Mouse (Mus musculus) spleen, adult 2 months (tissue): ENCODE results near the gene Celsr2. TPM values are rescaled to one million over a fixed set of nuclear protein-coding genes. Genes with fewer than 3 reads are reported as not detected.

Source experiments
- DNase-seq, 2 experiments: peaks; one replicate each; pipeline versions ENCODE4 v3.0.0 to v3.0.0-alpha.2; 2012 to 2021; ENCODE audit warnings: low spot score in 2 of 2, low read depth in 1 of 2
- H3K27ac ChIP-seq: fragments of 200-500 bp; 2 replicates; pipeline ENCODE4 v1.5.1; 2012; ENCODE audit warnings: low read length, inconsistent platforms; ENCODE audit not compliant: insufficient read depth
- H3K27me3 ChIP-seq: fragments of 200-500 bp; 2 replicates; pipeline ENCODE4 v1.6.1; 2012; ENCODE audit warnings: mild to moderate bottlenecking, moderate library complexity, low read length, inconsistent platforms; ENCODE audit not compliant: control insufficient read depth, insufficient read depth
- H3K36me3 ChIP-seq: fragments of 200-500 bp; 2 replicates; pipeline ENCODE4 v1.6.1; 2012; ENCODE audit warnings: mild to moderate bottlenecking, low read length, inconsistent platforms; ENCODE audit not compliant: control insufficient read depth, insufficient read depth
- H3K4me1 ChIP-seq: fragments of 200-500 bp; 2 replicates; pipeline ENCODE4 v1.6.1; 2011; ENCODE audit warnings: inconsistent platforms; ENCODE audit not compliant: control insufficient read depth, insufficient read depth, insufficient read length
- H3K4me3 ChIP-seq: fragments of 200-500 bp; 2 replicates; pipeline ENCODE4 v1.5.1; 2011; ENCODE audit warnings: mild to moderate bottlenecking, inconsistent platforms; ENCODE audit not compliant: insufficient read depth, insufficient read length; ENCODE audit errors: extremely low read depth
- CTCF ChIP-seq: fragments of 200-500 bp; IDR thresholded peaks from 2 replicates; pipeline ENCODE4 v1.5.1; 2011; ENCODE audit warnings: mild to moderate bottlenecking, inconsistent platforms; ENCODE audit not compliant: insufficient read depth, insufficient read length, insufficient replicate concordance; ENCODE audit errors: extremely low read depth
- POLR2A ChIP-seq: fragments of 200-500 bp; IDR thresholded peaks from 2 replicates; pipeline ENCODE4 v1.6.1; 2011; ENCODE audit warnings: low read depth, low read length, inconsistent platforms
- WGBS: fragments of 180-500 bp; shearing (Covaris S2); methylation state at CpG from one replicate; pipeline ENCODE4 v1.1.7; 2018; 5-methylcytosine and 5-hydroxymethylcytosine counted together
- polyA plus RNA-seq: library from polyadenylated mRNA; depleted of rRNA; stranded (reverse); fragments of >200 nt; gene quantifications from 2 replicates; pipeline ENCODE4 v1.2.3, GENCODE M21; 2012

Celsr2 gene
- polyA plus RNA-seq, 1 experiment, result 2.6 TPM

GRCm38 (mm10) chr3:108413634-108414360 is 1.6 kb downstream of the Celsr2 start:
- H3K27me3 ChIP-seq, result peaks cover 3% of the 10 kb centered on the region; the same call in 1 of the 2 replicates
- TF ChIP-seq POLR2A (no peak), CTCF (no peak)
- peaks cover 8% of the 10 kb centered on the region for H3K4me1 ChIP-seq
- H3K4me3 ChIP-seq, result no peak overlapping the region
- WGBS, result 95% methylated on average over 35 of the region's 35 CpGs
- no peak for DNase-seq
- no peaks in the 10 kb centered on the region for H3K36me3 ChIP-seq
- no peak overlapping the region for H3K27ac ChIP-seq

- DNase-seq, result no peak
- H3K4me1 ChIP-seq, result peaks cover 8% of the 10 kb centered on the region
- H3K4me3 ChIP-seq, result no peak overlapping the region
- no peak for TF ChIP-seq CTCF
- no peak for TF ChIP-seq POLR2A
- 73% methylated on average over 8 of the region's 8 CpGs for WGBS
- no peak overlapping the region for H3K27ac ChIP-seq
- no peaks in the 10 kb centered on the region for H3K36me3 ChIP-seq
- peaks cover 3% of the 10 kb centered on the region; the same call in 1 of the 2 replicates for H3K27me3 ChIP-seq
Measured at GRCm38 (mm10) chr3:108411754-108412121, 3.6 kb downstream of the Celsr2 start.

GRCm38 (mm10) chr3:108411026-108411753 is 4.2 kb downstream of the Celsr2 start:
- no peak for DNase-seq
- no peaks in the 10 kb centered on the region for H3K36me3 ChIP-seq
- WGBS, result 83% methylated on average over 5 of the region's 5 CpGs
- TF ChIP-seq CTCF (no peak), POLR2A (no peak)
- H3K4me3 ChIP-seq, result no peak overlapping the region
- peaks cover 8% of the 10 kb centered on the region for H3K4me1 ChIP-seq
- H3K27ac ChIP-seq, result no peak overlapping the region
- H3K27me3 ChIP-seq, result peaks cover 3% of the 10 kb centered on the region; the same call in 1 of the 2 replicates

- H3K27ac ChIP-seq, result no peak overlapping the region
- peaks cover 5% of the 10 kb centered on the region for H3K4me1 ChIP-seq
- no peak for TF ChIP-seq CTCF
- no peak for TF ChIP-seq POLR2A
- no peaks in the 10 kb centered on the region for H3K36me3 ChIP-seq
- H3K27me3 ChIP-seq, result 0 out of 2 replicates have a peak, but pooled peaks cover 3% of the 10 kb centered on the region
- WGBS, result 77% methylated on average over 5 of the region's 5 CpGs
- DNase-seq, result no peak
- H3K4me3 ChIP-seq, result no peak overlapping the region
Measured at GRCm38 (mm10) chr3:108410359-108410714, 5.0 kb downstream of the Celsr2 start.

GRCm38 (mm10) chr3:108409656-108410358 is 5.5 kb downstream of the Celsr2 start:
- no peak overlapping the region for H3K27ac ChIP-seq
- DNase-seq, result no peak
- TF ChIP-seq CTCF (no peak), POLR2A (no peak)
- H3K4me3 ChIP-seq, result no peak overlapping the region
- H3K27me3 ChIP-seq, result no peaks in the 10 kb centered on the region
- WGBS, result 72% methylated on average over 8 of the region's 8 CpGs
- H3K36me3 ChIP-seq, result no peaks in the 10 kb centered on the region
- no peaks in the 10 kb centered on the region for H3K4me1 ChIP-seq

- no peak for DNase-seq
- no peaks in the 10 kb centered on the region for H3K27me3 ChIP-seq
- no peak overlapping the region for H3K27ac ChIP-seq
- WGBS, result 88% methylated on average over 8 of the region's 8 CpGs
- H3K4me3 ChIP-seq, result no peak overlapping the region
- no peaks in the 10 kb centered on the region for H3K36me3 ChIP-seq
- H3K4me1 ChIP-seq, result no peaks in the 10 kb centered on the region
- no peak for TF ChIP-seq CTCF
- TF ChIP-seq POLR2A, result no peak
Measured at GRCm38 (mm10) chr3:108408517-108409008, 6.8 kb downstream of the Celsr2 start.
